Mouse (Mus musculus): ENCODE results near the gene Rab4a. TPM values are rescaled to one million over a fixed set of nuclear protein-coding genes. Genes with fewer than 3 reads are reported as not detected.
"Not testable (repeated sequence)": the region's sequence is repeated elsewhere in the genome, so short reads cannot be mapped to it uniquely, and the experiment has no call there.

Gene Rab4a
- total RNA-seq, 2 experiments from 2014 or later: 61.3 to 63.1 TPM

DNA sequence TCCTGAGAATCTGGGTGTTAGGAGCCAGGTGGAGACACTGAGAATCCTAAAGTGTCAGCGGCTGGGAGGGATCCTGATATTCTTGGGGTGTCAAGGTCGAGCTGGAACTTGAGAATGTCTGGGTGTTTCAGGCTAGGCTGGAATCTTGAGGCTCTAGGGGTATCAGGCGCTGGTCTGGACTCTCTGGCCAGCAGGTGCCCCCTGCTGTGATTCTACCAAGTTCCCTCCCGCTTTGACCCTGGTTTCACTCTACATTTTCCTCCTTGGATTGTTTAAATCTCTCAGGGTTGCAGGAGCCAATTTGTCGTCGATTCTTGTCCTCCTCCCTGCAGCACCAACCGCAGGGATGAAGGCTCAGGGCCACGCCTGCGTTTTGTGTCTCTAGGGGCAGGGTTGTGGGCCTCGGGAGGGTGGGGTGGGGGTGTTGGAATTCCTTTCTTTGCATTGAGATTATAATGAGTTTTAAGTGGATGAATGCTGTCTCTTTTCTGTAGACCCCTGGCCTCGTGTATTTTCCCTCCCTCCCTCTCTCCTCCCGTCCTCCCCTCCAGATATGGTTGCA, 670 bp downstream of the Rab4a start:
- intact Hi-C loops (cut with DNase I): no loop called here
- DNase-seq (ENCODE audit: extremely low spot score in 1 of 2, low spot score in 2 of 2): no peak

DNA sequence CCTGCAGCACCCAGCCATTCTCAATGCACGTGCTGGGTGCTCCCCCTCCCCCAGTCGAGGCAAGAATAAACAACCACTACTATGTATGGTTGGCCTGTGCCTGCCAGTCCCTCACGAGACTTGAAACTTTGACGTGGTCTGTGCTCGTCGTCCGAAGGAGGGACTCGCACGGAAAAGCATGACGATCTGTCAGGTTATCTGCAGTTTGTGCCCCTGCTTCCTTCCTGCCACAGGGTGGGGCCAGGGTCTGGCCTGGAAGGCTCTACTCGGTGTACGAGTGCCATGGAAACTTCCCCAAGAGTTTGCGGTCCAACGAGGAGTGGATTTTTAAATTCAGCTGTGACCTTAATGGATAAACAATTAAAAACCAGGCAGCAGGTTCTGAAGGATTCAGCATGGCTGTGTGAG, 1.2 kb downstream of the Rab4a start:
- intact Hi-C loops (cut with DNase I): no loop called here
- no peak for DNase-seq (ENCODE audit: extremely low spot score in 1 of 2, low spot score in 2 of 2)

DNA sequence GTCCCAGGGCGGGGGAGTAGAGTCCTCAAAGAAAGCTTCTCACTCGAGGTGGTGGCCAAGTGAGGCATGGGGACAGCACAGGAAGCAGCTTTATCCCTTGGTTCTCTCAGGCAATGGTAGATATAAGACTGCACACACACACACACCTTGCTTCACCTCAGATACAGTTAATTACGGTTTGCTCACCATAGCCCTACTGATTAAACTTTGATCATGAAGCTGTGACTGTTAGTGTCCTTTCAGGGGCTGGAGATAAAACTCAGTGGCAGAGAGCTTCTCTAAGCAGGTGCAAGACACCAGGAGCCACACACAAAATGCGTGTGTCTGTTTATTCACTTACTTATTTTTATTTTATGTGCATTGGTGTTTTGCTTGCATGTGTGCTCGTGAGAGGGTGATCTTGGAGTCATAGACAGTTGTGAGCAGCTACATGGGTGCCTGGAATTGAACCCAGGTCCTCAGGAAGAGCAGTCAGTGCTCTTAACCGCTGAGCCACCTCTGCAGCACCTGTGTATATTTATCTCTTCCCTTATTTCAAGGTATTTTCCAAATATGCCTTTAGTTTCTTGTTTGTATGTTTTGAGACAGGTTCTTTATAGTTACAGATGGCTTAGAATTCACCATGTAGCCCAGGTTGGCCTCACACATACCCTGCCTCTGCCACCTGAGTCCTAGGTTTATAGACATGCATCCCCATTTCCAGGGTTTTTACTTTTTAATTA, 2.2 kb downstream of the Rab4a start:
- intact Hi-C loops (cut with DNase I): no loop called here
- DNase-seq (ENCODE audit: extremely low spot score in 1 of 2, low spot score in 2 of 2): no peak

DNA sequence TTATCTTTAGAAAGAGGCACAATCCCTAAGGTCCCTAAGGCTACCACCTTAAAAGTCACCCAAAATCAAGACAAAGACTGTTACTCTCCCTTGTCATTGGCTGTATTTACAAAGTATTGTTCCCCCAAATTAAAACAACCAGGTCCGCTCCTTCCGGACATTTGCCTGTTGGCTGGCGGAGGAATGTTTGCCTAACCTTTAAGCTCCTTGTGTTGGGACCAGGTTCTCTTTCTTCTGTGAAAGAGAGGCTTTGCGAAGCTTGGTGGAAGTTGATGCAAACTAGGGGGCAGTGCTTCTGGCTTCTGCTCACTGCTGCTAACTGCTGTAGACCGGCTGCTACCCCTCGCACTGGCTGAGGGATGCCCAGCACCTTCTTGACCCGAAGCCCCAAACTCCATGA, 2.9 kb downstream of the Rab4a start:
- DNase-seq (ENCODE audit: extremely low spot score in 1 of 2, low spot score in 2 of 2): no peak
- intact Hi-C loops (cut with DNase I): no loop called here

DNA sequence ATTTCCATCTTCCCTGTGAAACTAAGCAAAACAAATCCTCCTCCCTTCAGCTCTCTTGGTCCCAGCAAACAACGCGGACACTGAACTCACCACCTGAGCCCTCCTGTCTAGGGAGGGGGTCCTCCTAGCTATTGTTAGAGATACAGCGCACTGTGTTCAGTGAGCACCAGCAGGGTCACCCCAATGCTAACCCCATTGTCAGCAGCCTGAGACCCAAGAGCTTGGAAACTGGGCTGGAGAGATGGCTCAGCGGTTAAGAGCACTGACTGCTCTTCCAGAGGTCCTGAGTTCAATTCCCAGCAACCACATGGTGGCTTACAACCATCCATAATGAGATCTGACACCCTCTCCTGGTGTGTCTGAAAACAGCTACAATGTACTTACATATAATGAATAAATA, 3.6 kb downstream of the Rab4a start:
- DNase-seq (ENCODE audit: extremely low spot score in 1 of 2, low spot score in 2 of 2); intact Hi-C loops (cut with DNase I): not testable (repeated sequence)

DNA sequence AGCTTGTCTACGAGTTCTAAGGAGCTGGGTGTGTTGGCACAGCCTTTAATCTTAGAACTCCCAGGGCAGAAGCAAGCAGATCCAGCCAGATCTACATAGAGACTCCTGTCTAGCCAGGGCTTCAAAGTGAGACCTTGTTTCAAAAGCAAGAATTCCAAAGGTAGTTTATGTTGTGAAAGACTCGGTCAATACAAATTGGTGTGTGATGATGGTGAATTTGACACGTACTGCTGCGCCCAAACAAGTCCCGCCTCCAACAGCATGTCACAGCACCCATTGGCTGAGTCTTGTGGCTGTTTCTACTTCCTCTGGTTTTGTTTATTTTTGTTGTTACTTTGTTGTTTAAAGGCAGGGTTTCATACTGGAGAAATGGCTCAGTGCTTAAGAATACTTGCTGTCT, 6.4 kb downstream of the Rab4a start:
- intact Hi-C loops (cut with DNase I): no loop called here
- no peak for DNase-seq (ENCODE audit: extremely low spot score in 1 of 2, low spot score in 2 of 2)

DNA sequence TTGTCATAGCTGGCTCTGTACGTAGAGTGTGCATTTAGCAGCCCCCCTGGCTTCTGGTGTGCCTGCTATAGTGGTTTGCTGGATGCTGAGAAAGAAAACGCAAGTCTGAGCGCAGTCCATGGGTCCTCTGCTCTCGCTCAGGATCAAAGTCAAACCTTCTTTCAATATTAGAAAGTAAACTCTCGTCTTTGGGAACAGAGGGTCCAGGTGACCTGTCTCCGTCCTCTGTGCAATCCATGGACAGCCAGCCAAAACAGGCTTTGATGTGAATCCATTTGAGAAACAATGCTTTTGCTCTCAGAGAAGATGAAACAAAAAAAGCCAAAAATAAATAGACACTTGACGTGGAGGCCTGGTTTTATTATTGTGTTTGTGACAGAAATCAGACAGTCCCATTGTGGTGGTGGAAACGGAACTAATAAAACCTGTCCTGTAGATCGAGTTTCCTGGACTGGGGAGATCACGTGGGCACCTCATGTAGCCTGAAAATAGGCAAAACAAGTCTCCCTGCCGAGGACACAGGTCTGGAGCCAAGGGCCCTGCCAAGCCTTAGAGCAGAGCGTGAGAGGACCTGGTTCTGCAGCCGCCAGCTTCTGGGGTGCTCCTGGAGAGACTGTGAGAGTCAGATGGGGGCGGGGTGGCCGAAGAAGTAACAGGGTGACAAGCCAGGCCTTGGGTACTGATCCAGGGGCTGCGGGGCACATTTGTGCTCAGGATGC, 7.5 kb downstream of the Rab4a start:
- peak in 1 of 2 experiments; percentile 51 for DNase-seq (ENCODE audit: extremely low spot score in 1 of 2, low spot score in 2 of 2)
- intact Hi-C loops (cut with DNase I): no loop called here

DNA sequence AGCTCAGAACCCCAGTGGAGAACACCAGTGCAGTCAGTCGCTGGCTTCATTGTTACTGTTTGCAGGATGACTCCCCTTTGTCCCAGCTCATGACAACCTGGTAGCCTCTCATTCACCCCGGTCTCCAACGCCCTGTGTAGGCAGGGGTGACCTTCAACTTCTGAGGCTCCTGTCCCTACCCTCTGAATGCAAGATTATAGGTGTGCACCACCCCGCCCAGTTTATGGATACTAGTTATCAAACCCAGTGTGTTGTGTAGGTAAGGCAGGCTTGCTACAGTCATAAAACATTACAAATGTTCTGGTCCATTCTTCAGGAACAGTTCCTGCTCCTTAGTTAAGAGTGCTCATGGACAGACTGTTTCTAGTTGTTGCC, 8.1 kb downstream of the Rab4a start:
- DNase-seq (ENCODE audit: extremely low spot score in 1 of 2, low spot score in 2 of 2): no peak

DNA sequence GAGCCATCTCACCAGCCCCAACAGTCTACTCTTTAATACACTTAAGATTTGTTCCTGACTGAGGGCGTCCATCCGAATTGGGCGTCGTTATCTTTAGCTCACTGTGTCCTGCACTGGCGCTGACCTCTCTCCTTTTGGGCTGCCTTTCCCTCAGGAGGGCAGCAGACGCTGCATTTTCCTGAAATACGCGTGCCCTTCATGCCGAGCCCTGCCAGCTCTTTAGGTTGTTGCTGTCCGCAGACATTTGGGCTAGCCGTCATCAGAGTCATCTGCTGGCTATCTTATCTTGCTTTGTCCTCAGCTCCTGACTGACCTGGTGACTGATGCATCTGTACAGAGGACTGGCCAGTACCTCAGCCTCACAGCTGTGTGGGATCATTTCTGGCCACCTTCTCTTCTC, 9.5 kb downstream of the Rab4a start:
- DNase-seq (ENCODE audit: extremely low spot score in 1 of 2, low spot score in 2 of 2): no peak
- intact Hi-C loops (cut with DNase I): no loop called here

More for the DNA sequence above, 8.1 kb downstream of the Rab4a start:
- intact Hi-C loops (cut with DNase I): no loop called here

DNA sequence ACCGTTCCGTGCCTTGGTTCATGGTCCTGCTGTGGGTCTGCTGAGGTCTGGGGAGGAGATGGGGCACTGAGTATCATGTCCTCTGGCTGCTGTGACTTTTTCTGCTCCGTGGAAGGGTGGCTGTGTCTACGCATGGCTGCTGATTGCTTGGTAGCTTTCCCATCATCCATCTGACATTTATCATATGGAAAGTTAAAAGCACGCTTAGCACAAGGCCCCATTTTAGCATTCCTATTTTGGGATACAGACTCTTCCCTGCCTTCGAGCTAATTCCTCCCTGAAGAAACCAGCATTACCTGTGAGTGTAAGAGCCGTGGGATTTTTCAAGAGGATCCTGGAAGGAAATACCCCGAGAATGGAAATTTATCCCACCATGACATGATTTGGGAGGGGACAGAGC, 11.2 kb downstream of the Rab4a start:
- DNase-seq (ENCODE audit: extremely low spot score in 1 of 2, low spot score in 2 of 2): no peak
- intact Hi-C loops (cut with DNase I): no loop called here

DNA sequence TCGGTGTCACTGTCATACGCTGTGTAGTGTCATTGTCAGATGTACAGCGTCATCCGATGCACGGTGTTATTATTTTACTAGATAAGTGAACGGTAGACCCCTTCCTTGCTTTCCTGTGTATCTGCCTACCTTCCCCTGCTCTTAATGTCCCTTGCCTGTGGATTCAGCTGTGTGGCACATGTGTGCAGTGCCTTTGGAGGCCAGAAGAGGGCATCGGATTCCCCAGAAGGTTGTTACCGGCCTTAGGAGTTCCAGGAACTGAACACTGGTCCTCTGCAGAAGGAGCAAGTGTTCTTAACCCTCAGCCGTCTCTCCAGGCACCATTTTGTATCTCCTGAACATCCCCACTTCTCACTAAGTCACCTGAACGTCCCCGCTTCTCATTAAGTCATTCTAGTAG, 12.0 kb downstream of the Rab4a start:
- intact Hi-C loops (cut with DNase I): no loop called here
- no peak for DNase-seq (ENCODE audit: extremely low spot score in 1 of 2, low spot score in 2 of 2)

DNA sequence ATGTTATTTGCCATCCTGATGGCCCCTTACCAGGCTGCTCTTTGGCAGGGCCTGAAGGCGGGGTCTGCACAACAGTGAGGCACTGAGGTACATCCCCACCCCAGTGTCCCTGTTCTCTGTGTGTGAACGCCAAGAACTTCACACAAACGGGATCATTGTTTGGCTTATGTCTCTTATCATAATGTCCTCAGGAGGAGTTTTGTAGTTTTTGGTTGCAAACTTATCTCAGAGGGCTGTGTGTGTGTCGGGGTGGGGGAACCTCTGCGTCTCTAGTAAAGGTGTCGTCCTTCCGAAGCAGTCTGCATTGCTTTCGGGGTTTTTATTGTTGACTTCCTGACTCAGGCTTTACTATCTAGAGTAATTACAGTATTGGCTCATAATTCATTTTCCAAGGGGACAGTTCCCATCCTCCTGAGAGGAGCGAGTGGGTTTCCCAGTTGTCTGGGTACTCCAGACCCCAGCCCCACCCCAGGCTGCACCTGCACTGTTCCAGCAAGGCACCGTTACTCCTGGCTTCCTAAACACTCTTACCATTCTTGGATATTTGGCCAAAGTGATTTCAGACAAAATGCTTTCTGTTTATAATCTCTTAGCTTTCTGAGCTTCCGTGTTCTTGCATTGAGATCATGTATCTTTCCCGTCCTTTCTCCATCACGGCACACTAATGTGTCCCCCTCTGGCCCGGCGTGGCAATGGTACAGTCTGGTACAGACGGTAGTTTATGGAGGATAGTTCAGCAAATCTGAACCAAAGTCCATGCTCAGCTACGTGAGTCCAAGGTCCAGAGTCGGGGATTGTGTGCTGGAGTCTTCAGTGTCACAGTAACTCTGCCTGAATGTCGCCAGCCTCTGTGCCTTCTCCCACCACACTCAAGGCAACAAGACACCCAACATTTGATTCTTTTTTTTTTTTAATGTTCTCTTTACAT, 14.2 kb downstream of the Rab4a start:
- intact Hi-C loops (cut with DNase I): no loop called here

DNA sequence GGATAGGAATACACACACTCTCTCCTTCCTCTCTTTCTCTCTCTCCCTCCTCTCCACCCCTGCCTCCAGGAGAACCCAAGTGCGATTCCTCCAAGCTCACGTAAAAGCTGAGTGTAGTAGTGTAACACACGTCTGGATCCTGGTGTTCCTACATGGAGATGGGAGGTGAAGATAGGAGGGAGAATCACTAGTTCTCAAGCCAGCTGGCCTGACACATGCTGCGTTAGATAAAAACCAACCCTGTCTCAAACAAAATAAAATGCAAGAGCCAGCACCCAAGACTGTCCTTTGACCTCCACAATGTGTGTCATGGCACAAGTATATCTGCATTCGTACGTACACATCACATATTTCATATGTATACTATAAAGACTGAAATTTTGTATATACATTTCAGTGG, 15.0 kb downstream of the Rab4a start:
- intact Hi-C loops (cut with DNase I): no loop called here
- DNase-seq (ENCODE audit: extremely low spot score in 1 of 2, low spot score in 2 of 2): no peak

More for the DNA sequence above, 14.2 kb downstream of the Rab4a start:
- no peak for DNase-seq (ENCODE audit: extremely low spot score in 1 of 2, low spot score in 2 of 2)

DNA sequence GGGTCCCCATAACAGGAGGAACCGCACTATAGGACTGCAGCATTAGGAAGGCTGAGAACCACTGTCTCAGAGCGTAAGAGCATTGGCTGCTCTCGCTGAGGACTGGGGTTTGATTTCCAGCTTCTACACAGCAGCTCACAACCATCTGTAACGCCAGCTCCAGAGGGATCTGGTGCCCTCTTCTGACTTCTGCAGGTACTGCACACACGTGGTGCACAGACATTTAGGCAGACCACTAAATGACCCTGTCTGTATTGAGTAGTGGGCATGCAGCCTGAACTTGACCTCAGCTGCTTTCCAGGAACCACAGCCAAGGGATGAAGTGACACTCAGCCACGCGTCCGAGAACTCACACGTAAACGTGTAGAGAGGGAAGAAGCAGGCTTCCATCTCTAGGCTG, 17.3 kb downstream of the Rab4a start:
- no peak for DNase-seq (ENCODE audit: extremely low spot score in 1 of 2, low spot score in 2 of 2)
- intact Hi-C loops (cut with DNase I): no loop called here

DNA sequence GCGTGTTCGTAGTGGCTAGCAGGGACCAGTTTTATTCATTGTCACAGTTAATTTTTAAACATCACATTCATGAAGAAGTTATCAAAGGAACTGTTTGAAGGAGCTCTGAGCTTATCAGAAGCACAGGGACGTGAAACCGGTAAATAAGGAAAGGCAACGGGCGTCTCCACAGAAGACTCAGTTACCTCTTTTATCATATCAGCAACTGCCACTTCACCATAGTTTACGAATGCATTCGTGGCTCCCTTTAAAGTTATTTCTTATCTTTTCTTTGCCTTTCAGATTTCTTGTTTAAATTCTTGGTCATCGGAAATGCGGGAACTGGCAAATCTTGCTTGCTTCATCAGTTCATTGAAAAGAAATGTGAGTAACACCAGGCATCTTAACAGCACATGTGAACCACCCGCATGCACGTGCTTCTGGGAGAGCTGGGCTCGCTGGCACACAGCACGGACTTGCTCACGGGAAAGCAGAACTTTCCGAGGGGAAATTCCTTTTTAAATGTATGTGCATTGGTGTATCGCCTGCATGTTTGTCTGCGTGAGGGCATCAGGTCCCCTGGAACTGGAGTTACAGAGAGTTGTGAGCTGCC, 17.8 kb downstream of the Rab4a start:
- intact Hi-C loops (cut with DNase I): no loop called here
- DNase-seq (ENCODE audit: extremely low spot score in 1 of 2, low spot score in 2 of 2): no peak

DNA sequence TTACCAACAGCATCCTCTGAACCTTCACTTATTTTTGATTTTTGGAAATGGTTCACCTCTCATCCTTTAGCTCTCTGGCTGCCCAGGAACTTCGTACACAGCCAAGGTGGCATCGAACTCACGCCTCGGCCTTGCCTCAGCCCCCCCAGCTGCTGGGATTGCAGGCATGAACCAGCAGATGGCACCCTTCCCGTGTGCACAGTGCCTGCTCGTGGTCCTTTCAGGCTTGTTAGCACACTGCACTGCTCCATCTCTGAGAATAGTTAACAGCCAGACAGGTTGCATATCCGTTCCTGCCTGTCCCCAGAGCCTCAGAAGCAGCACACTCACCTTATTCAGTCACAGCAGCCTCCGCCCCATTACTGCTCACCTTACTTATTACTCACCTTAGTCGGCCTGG, 20.2 kb downstream of the Rab4a start:
- DNase-seq (ENCODE audit: extremely low spot score in 1 of 2, low spot score in 2 of 2): no peak
- intact Hi-C loops (cut with DNase I): no loop called here

DNA sequence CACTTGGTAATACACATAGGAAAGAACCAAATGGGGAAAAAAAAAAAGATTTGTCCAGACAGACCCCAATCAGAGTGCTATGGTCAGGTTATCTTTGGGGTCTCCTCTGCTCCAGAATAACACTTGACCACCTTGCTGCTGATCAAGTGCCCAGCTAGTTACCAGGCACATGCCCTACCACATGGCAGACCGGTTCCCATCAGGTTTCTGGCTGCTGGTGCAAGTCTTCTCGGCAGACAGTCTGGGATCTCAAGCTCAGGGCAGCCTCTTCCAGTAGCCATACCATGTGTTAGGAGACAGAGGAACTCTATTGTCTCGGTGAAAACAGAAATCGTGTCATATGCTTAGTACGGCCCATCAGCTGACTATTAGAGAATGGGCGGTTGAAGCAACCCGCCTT, 21.0 kb downstream of the Rab4a start:
- no peak for DNase-seq (ENCODE audit: extremely low spot score in 1 of 2, low spot score in 2 of 2)
- intact Hi-C loops (cut with DNase I): no loop called here

DNA sequence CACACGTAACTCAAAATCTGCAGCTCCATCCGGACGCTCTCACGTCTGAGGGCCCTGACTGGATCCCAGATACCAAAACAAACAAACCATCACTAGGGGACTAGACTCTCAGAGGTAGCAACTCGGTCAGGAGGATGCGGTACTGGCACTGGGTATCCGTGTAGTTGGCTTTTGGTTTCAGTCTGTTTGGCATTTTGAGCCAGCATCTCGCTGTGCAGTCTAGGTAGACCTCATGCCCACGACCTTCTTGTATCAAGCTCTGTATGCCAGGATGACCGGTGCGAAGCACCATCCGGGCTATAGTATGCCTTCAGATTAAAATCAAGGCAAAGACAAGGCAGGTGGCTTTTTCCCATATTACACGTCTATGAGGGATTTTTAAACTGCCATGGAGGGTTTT, 21.7 kb downstream of the Rab4a start:
- intact Hi-C loops (cut with DNase I): no loop called here
- DNase-seq (ENCODE audit: extremely low spot score in 1 of 2, low spot score in 2 of 2): no peak

DNA sequence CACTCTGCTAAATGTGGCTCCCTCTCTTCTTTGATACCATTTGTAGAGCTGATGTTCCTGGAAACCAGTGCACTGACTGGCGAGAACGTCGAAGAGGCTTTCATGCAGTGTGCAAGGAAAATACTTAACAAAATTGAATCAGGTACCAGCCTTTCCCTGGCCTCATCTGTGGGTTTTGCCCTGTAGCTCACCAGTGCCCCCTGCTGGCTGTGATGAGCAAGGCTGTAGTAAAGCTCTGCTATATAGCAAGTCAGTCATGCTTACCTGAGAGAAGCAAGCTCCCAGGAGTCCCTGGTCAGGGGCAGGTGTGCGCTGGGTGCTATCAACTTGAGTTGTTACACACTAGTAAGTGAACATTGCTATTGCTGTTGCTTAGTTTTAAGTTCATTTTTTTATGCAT, 27.0 kb downstream of the Rab4a start:
- intact Hi-C loops (cut with DNase I): no loop called here
- DNase-seq (ENCODE audit: extremely low spot score in 1 of 2, low spot score in 2 of 2): no peak

Data from left cerebral cortex, postnatal 10 days (tissue).